Mouse (Mus musculus): ENCODE data around the gene Npw. TPM values are rescaled to one million over a fixed set of nuclear protein-coding genes. Genes with fewer than 3 reads are reported as not detected.

Npw gene
- polyA plus RNA-seq, 1 experiment, result 0.19 TPM

GRCm38 (mm10) chr17:24608874-24609273 is 49.4 kb downstream of the Npw start:
- Histone ChIP-seq H3K36me3 (ENCODE audit: control insufficient read depth, insufficient read depth, low read length) (no peaks in the 10 kb centered on the region), H3K4me1 (ENCODE audit: control insufficient read depth, insufficient read depth, low read length) (no peaks in the 10 kb centered on the region), H3K27me3 (ENCODE audit: control insufficient read depth, insufficient read depth, low read length) (no peaks in the 10 kb centered on the region), H3K27ac (ENCODE audit: control insufficient read depth, insufficient read depth, low read depth, low read length) (no peak overlapping the region), H3K4me3 (ENCODE audit: control insufficient read depth, low read depth, low read length) (no peak overlapping the region)
- TF ChIP-seq POLR2A (IDR thresholded peaks at IDR 0.05; ENCODE audit: control insufficient read depth, low read depth, low read length) (no peak), CTCF (IDR thresholded peaks at IDR 0.05; ENCODE audit: control insufficient read depth, insufficient read depth, insufficient replicate concordance, low read depth, low read length) (no peak)

- TF ChIP-seq CTCF (IDR thresholded peaks at IDR 0.05; ENCODE audit: control insufficient read depth, insufficient read depth, insufficient replicate concordance, low read depth, low read length) (no peak), POLR2A (IDR thresholded peaks at IDR 0.05; ENCODE audit: control insufficient read depth, low read depth, low read length) (no peak)
- Histone ChIP-seq H3K4me1 (ENCODE audit: control insufficient read depth, insufficient read depth, low read length) (no peaks in the 10 kb centered on the region), H3K4me3 (ENCODE audit: control insufficient read depth, low read depth, low read length) (no peak overlapping the region), H3K27ac (ENCODE audit: control insufficient read depth, insufficient read depth, low read depth, low read length) (no peak overlapping the region), H3K27me3 (ENCODE audit: control insufficient read depth, insufficient read depth, low read length) (no peaks in the 10 kb centered on the region), H3K36me3 (ENCODE audit: control insufficient read depth, insufficient read depth, low read length) (no peaks in the 10 kb centered on the region)
Observed at GRCm38 (mm10) chr17:24608370-24608769, 49.9 kb downstream of the Npw start.

Other genes with a start within 250 kb of the Npw start
- gene Rnps1, start 243.9 kb downstream of the Npw start, polyA plus RNA-seq (2012; rRNA removed), result 65.0 and 68.5 TPM in 2 replicates
- gene Eci1, start 231.8 kb downstream of the Npw start, polyA plus RNA-seq (2012; rRNA removed), result 8.9 and 9.0 TPM in 2 replicates
- 6.4 and 9.3 TPM in 2 replicates for gene Dnase1l2, start 215.4 kb downstream of the Npw start, polyA plus RNA-seq (2012; rRNA removed)
- gene E4f1, start 188.1 kb downstream of the Npw start, polyA plus RNA-seq (2012; rRNA removed), result 61.5 and 69.3 TPM in 2 replicates
- gene Pgp, start 188.1 kb downstream of the Npw start, polyA plus RNA-seq (2012; rRNA removed), result 597 and 738 TPM in 2 replicates
- gene Bricd5, start 184.6 kb downstream of the Npw start, polyA plus RNA-seq (2012; rRNA removed), result 7.5 and 7.9 TPM in 2 replicates
- 13.9 and 16.5 TPM in 2 replicates for gene Mlst8, start 179.4 kb downstream of the Npw start, polyA plus RNA-seq (2012; rRNA removed)
- gene Caskin1, start 169.9 kb downstream of the Npw start, polyA plus RNA-seq (2012; rRNA removed), result 20.6 and 23.9 TPM in 2 replicates
- gene Traf7, start 130.5 kb downstream of the Npw start, polyA plus RNA-seq (2012; rRNA removed), result 64.4 and 69.4 TPM in 2 replicates
- 0.82 and 1.1 TPM in 2 replicates for gene Rab26, start 124.2 kb downstream of the Npw start, polyA plus RNA-seq (2012; rRNA removed)
- gene Pkd1, start 108.6 kb downstream of the Npw start, polyA plus RNA-seq (2012; rRNA removed), result 31.6 and 35.0 TPM in 2 replicates
- 37.8 and 41.6 TPM in 2 replicates for gene Tsc2, start 25.8 kb downstream of the Npw start, polyA plus RNA-seq (2012; rRNA removed)
- gene Nthl1, start 25.8 kb downstream of the Npw start, polyA plus RNA-seq (2012; rRNA removed), result 3.2 and 3.7 TPM in 2 replicates
- 3.3 and 3.9 TPM in 2 replicates for gene Slc9a3r2, start 8.1 kb downstream of the Npw start, polyA plus RNA-seq (2012; rRNA removed)
- gene Zfp598, start 11.2 kb upstream of the Npw start, polyA plus RNA-seq (2012; rRNA removed), result 45.4 and 50.0 TPM in 2 replicates
- gene Syngr3, start 31.5 kb upstream of the Npw start, polyA plus RNA-seq (2012; rRNA removed), result 0.20 and 0.30 TPM in 2 replicates
- gene Gfer, start 37.7 kb upstream of the Npw start, polyA plus RNA-seq (2012; rRNA removed), result 144 and 150 TPM in 2 replicates
- gene Noxo1, start 37.8 kb upstream of the Npw start, polyA plus RNA-seq (2012; rRNA removed), result 62.1 and 63.2 TPM in 2 replicates
- gene Tbl3, start 49.2 kb upstream of the Npw start, polyA plus RNA-seq (2012; rRNA removed), result 85.4 and 89.5 TPM in 2 replicates
- gene Rnf151, start 59.6 kb upstream of the Npw start, polyA plus RNA-seq (2012; rRNA removed), result 1,124 and 1,208 TPM in 2 replicates
- 515 and 558 TPM in 2 replicates for gene Rps2, start 59.7 kb upstream of the Npw start, polyA plus RNA-seq (2012; rRNA removed)
- gene Ndufb10, start 66.0 kb upstream of the Npw start, polyA plus RNA-seq (2012; rRNA removed), result 198 and 211 TPM in 2 replicates
- gene Rpl3l, start 69.4 kb upstream of the Npw start, polyA plus RNA-seq (2012; rRNA removed), result 0.21 and 1.4 TPM in 2 replicates
- 9.3 and 13.8 TPM in 2 replicates for gene Msrb1, start 78.2 kb upstream of the Npw start, polyA plus RNA-seq (2012; rRNA removed)
- gene Hs3st6, start 94.5 kb upstream of the Npw start, polyA plus RNA-seq (2012; rRNA removed), result 0.73 and 0.89 TPM in 2 replicates
- gene Meiob, start 145.8 kb upstream of the Npw start, polyA plus RNA-seq (2012; rRNA removed), result 3.4 and 4.7 TPM in 2 replicates
- gene Hagh, start 181.7 kb upstream of the Npw start, polyA plus RNA-seq (2012; rRNA removed), result 529 and 573 TPM in 2 replicates
- 12.6 and 16.6 TPM in 2 replicates for gene Fahd1, start 191.9 kb upstream of the Npw start, polyA plus RNA-seq (2012; rRNA removed)
- 4.0 and 4.2 TPM in 2 replicates for gene Igfals, start 207.5 kb upstream of the Npw start, polyA plus RNA-seq (2012; rRNA removed)
- 125 and 131 TPM in 2 replicates for gene Nubp2, start 227.9 kb upstream of the Npw start, polyA plus RNA-seq (2012; rRNA removed)
- gene Spsb3, start 228.2 kb upstream of the Npw start, polyA plus RNA-seq (2012; rRNA removed), result 161 and 177 TPM in 2 replicates
- 28.0 and 31.2 TPM in 2 replicates for gene Eme2, start 236.6 kb upstream of the Npw start, polyA plus RNA-seq (2012; rRNA removed)
- gene Mrps34, start 236.7 kb upstream of the Npw start, polyA plus RNA-seq (2012; rRNA removed), result 45.9 and 56.7 TPM in 2 replicates
- gene Nme3, start 238.0 kb upstream of the Npw start, polyA plus RNA-seq (2012; rRNA removed), result 9.3 and 15.5 TPM in 2 replicates